Mouse (Mus musculus): ENCODE results near the gene Tlcd2.

GRCm38 (mm10) chr11:75441034-75441433, 20.5 kb upstream of the Tlcd2 start:
- TF ChIP-seq CTCF (IDR thresholded peaks at IDR 0.05; ENCODE audit: borderline replicate concordance, control insufficient read depth, extremely low read depth, insufficient read depth, low read length, poor library complexity) (no peak), POLR2A (IDR thresholded peaks at IDR 0.05; ENCODE audit: control insufficient read depth, extremely low read depth, insufficient read depth, low read length, poor library complexity) (no peak)
